Mouse (Mus musculus) urinary bladder, adult 2 months (tissue): Measurements from ENCODE around the gene Gm13272. TPM values are rescaled to one million over a fixed set of nuclear protein-coding genes. Genes with fewer than 3 reads are reported as not detected.
A peak's percentile ranks its signal among the peaks of the same experiment; 100 is the strongest.
"Not testable (repeated sequence)": the region's sequence is repeated elsewhere in the genome, so short reads cannot be mapped to it uniquely, and the experiment has no call there.

Experiments used
- DNase-seq: peaks from one replicate; pipeline ENCODE4 v3.0.0; 2022; ENCODE audit warnings: low spot score
- polyA plus RNA-seq: library from polyadenylated mRNA; depleted of rRNA; stranded (reverse); fragments of >200 nt; gene quantifications from 2 replicates; pipeline ENCODE4 v1.2.3, GENCODE M21; 2012; rRNA removed

Gm13272 gene
- polyA plus RNA-seq, 1 experiment = not detected

- DNase-seq = not testable (repeated sequence)
Observed at GRCm38 (mm10) chr4:88785409-88785808, 5.8 kb downstream of the Gm13272 start, which contains the start of gene Gm13276. Gm13276 (plus strand) TSS chr4:88785709.

GRCm38 (mm10) chr4:88788402-88788801, 8.8 kb downstream of the Gm13272 start, which contains the start of gene Gm13277:
Gm13277 (plus strand) TSS chr4:88788632.
- not testable (repeated sequence) for DNase-seq

GRCm38 (mm10) chr4:88791250-88791649, 11.6 kb downstream of the Gm13272 start, which contains the start of gene Gm13278:
Gm13278 (plus strand) TSS chr4:88791550.
- DNase-seq = not testable (repeated sequence)

DNA sequence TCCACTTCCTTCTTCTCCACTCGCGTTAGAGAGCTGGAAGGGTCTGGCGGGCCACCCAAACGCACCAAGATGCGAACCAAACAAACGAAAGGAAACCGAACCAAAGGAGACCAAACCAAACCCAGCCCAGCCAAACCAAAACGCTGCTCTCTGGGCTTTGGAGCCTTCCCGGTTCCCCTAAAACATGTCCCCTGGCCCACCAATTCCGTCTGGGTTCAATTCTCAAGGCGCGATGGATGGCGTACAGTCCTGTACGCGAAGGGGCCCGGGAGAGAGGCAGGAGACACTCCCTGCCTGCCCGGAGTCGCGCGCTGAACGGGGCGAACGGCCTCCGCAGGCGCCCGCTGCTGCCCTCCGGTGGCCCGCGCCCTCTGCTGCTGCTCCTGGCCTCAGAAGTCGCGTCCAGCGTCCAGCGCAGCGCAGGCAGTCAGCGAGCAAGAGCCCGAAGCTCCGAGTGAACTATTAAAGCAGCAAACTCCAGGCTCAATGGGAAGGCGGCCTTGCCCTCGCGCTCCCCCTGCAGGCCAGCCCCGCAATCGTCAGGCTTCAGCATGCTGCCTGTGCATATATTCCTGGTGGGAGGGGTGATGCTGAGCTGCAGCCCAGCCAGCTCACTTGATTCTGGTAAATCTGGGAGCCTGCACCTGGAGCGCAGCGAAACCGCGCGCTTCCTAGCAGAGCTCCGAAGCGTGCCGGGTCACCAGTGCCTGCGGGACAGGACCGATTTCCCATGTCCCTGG, 14.5 kb downstream of the Gm13272 start, which contains the start of gene Gm13275:
Gene Gm13275 (plus strand): TSS at position 552 of the 740 bp plus-strand sequence.
- DNase-seq = peak; percentile 89

GRCm38 (mm10) chr4:88797097-88797496, 17.4 kb downstream of the Gm13272 start, which contains the start of gene Gm13279:
Gm13279 (plus strand) TSS chr4:88797397.
- not testable (repeated sequence) for DNase-seq

- DNase-seq = not testable (repeated sequence)
Observed at GRCm38 (mm10) chr4:88799365-88799764, 19.7 kb downstream of the Gm13272 start, which contains the start of gene Gm13285. Gm13285 (plus strand) TSS chr4:88799665.

DNA sequence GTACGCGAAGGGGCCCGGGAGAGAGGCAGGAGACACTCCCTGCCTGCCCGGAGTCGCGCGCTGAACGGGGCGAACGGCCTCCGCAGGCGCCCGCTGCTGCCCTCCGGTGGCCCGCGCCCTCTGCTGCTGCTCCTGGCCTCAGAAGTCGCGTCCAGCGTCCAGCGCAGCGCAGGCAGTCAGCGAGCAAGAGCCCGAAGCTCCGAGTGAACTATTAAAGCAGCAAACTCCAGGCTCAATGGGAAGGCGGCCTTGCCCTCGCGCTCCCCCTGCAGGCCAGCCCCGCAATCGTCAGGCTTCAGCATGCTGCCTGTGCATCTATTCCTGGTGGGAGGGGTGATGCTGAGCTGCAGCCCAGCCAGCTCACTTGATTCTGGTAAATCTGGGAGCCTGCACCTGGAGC, 23.3 kb downstream of the Gm13272 start, which contains the start of gene Gm13287:
Gene Gm13287 (plus strand): TSS at position 301 of the 400 bp plus-strand sequence.
- not testable (repeated sequence) for DNase-seq

- not testable (repeated sequence) for DNase-seq
Observed at GRCm38 (mm10) chr4:88805231-88805630, 25.6 kb downstream of the Gm13272 start, which contains the start of gene Gm13288. Gm13288 (plus strand) TSS chr4:88805531.

- not testable (repeated sequence) for DNase-seq
Observed at GRCm38 (mm10) chr4:88805761-88806160, 26.1 kb downstream of the Gm13272 start.

GRCm38 (mm10) chr4:88815928-88816327, 36.3 kb downstream of the Gm13272 start, which contains the start of gene Ifna7:
Ifna7 (plus strand) TSS chr4:88816228.
- DNase-seq = no peak

GRCm38 (mm10) chr4:88819659-88820058, 40.0 kb downstream of the Gm13272 start, which contains the start of gene Ifna11:
Ifna11 (plus strand) TSS chr4:88819959.
- DNase-seq = no peak

GRCm38 (mm10) chr4:88822995-88823394, 43.3 kb downstream of the Gm13272 start:
- no peak for DNase-seq

- not testable (repeated sequence) for DNase-seq
Observed at GRCm38 (mm10) chr4:88827116-88827515, 47.5 kb downstream of the Gm13272 start, which contains the start of gene Ifna6. Ifna6 (plus strand) TSS chr4:88827416.

Other genes with a start within 250 kb of the Gm13272 start
- not detected in 2 replicates for gene Ifna15, start 221.6 kb upstream of the Gm13272 start, polyA plus RNA-seq
- not detected in 2 replicates for gene Ifna14, start 208.1 kb upstream of the Gm13272 start, polyA plus RNA-seq
- not detected in 2 replicates for gene Ifna9, start 187.5 kb upstream of the Gm13272 start, polyA plus RNA-seq
- not detected in 2 replicates for gene Ifna12, start 176.5 kb upstream of the Gm13272 start, polyA plus RNA-seq
- gene C87499, start 145.4 kb upstream of the Gm13272 start, polyA plus RNA-seq = not detected in 2 replicates
- gene Ifna13, start 135.4 kb upstream of the Gm13272 start, polyA plus RNA-seq = not detected in 2 replicates
- not detected in 2 replicates for gene Ifna16, start 102.9 kb upstream of the Gm13272 start, polyA plus RNA-seq
- not detected in 2 replicates for gene Ifna2, start 95.9 kb upstream of the Gm13272 start, polyA plus RNA-seq
- not detected in 2 replicates for gene Ifnab, start 88.5 kb upstream of the Gm13272 start, polyA plus RNA-seq
- gene Gm26566, start 58.0 kb upstream of the Gm13272 start, polyA plus RNA-seq = 0.25 and 0.66 TPM in 2 replicates
- 40.0 and 42.0 TPM in 2 replicates for gene Klhl9, start 57.4 kb upstream of the Gm13272 start, polyA plus RNA-seq
- gene Gm13271, start 25.0 kb upstream of the Gm13272 start, polyA plus RNA-seq = not detected in 2 replicates
- 0.04 and 0.10 TPM in 2 replicates for gene Gm13283, start 19.7 kb upstream of the Gm13272 start, polyA plus RNA-seq
- gene Gm13290, start 6.0 kb upstream of the Gm13272 start, polyA plus RNA-seq = 0.07 TPM in 1 of 2 replicates, not detected in the other
- not detected in 2 replicates for gene Gm13289, start 2.9 kb upstream of the Gm13272 start, polyA plus RNA-seq
- 0.12 TPM in 1 of 2 replicates, not detected in the other for gene Ifnz, start 2.3 kb downstream of the Gm13272 start, polyA plus RNA-seq
- not detected in 2 replicates for gene Gm13276, start 5.9 kb downstream of the Gm13272 start, polyA plus RNA-seq
- not detected in 2 replicates for gene Gm13277, start 8.8 kb downstream of the Gm13272 start, polyA plus RNA-seq
- not detected in 2 replicates for gene Gm13278, start 11.7 kb downstream of the Gm13272 start, polyA plus RNA-seq
- gene Gm13275, start 14.6 kb downstream of the Gm13272 start, polyA plus RNA-seq = not detected in 2 replicates
- not detected in 2 replicates for gene Gm13279, start 17.5 kb downstream of the Gm13272 start, polyA plus RNA-seq
- gene Gm13285, start 19.8 kb downstream of the Gm13272 start, polyA plus RNA-seq = 0.07 TPM in 1 of 2 replicates, not detected in the other
- 0.15 TPM in 1 of 2 replicates, not detected in the other for gene Gm13287, start 23.4 kb downstream of the Gm13272 start, polyA plus RNA-seq
- 0.01 TPM in 1 of 2 replicates, not detected in the other for gene Gm13288, start 25.7 kb downstream of the Gm13272 start, polyA plus RNA-seq
- gene Ifna7, start 36.4 kb downstream of the Gm13272 start, polyA plus RNA-seq = not detected in 2 replicates
- not detected in 2 replicates for gene Ifna11, start 40.1 kb downstream of the Gm13272 start, polyA plus RNA-seq
- gene Ifna6, start 47.6 kb downstream of the Gm13272 start, polyA plus RNA-seq = not detected in 2 replicates
- gene Ifna5, start 55.7 kb downstream of the Gm13272 start, polyA plus RNA-seq = not detected in 2 replicates
- gene Ifna4, start 62.0 kb downstream of the Gm13272 start, polyA plus RNA-seq = not detected in 2 replicates
- gene Ifna1, start 70.2 kb downstream of the Gm13272 start, polyA plus RNA-seq = not detected in 2 replicates
- gene Ifne, start 100.4 kb downstream of the Gm13272 start, polyA plus RNA-seq = 0.48 and 0.80 TPM in 2 replicates